Mouse (Mus musculus) heart, adult 2 months (tissue): Measurements from ENCODE around the gene Cnot2. TPM values are rescaled to one million over a fixed set of nuclear protein-coding genes. Genes with fewer than 3 reads are reported as not detected.

Experiments used
- DNase-seq, 2 experiments: peaks; one replicate each; pipeline ENCODE4 v3.0.0; 2021
- H3K27ac ChIP-seq: fragments of 200-600 bp; 2 replicates; pipeline ENCODE4 v1.8.1; 2022
- H3K27me3 ChIP-seq: fragments of 200-500 bp; 2 replicates; pipeline ENCODE4 v1.6.1; 2012; ENCODE audit warnings: mild to moderate bottlenecking, low read length, inconsistent platforms, mixed read lengths; ENCODE audit not compliant: control insufficient read depth, insufficient read depth
- H3K36me3 ChIP-seq: fragments of 200-500 bp; 2 replicates; pipeline ENCODE4 v1.6.1; 2012; ENCODE audit warnings: low read length, inconsistent platforms; ENCODE audit not compliant: control insufficient read depth, insufficient read depth
- H3K4me1 ChIP-seq: fragments of 200-500 bp; 2 replicates; pipeline ENCODE4 v1.6.1; 2011; ENCODE audit warnings: low read length; ENCODE audit not compliant: control insufficient read depth, insufficient read depth
- H3K4me3 ChIP-seq: fragments of 200-600 bp; 2 replicates; pipeline ENCODE4 v1.8.1; 2022
- H3K79me2 ChIP-seq: fragments of 200-500 bp; replicated peaks from 2 replicates; pipeline ENCODE4 v1.6.1; 2012; ENCODE audit warnings: mild to moderate bottlenecking, inconsistent platforms, low read length, moderate library complexity, mixed read lengths; ENCODE audit not compliant: control insufficient read depth, insufficient read depth
- H3K9ac ChIP-seq: fragments of 200-500 bp; 2 replicates; pipeline ENCODE4 v1.6.1; 2012; ENCODE audit warnings: low read depth, mild to moderate bottlenecking, control low read depth, inconsistent platforms, low read length, mixed read lengths
- CTCF ChIP-seq: fragments of 200-600 bp; IDR thresholded peaks from 2 replicates; pipeline ENCODE4 v1.8.1; 2022; ENCODE audit warnings: antibody characterized with exemption, mild to moderate bottlenecking, moderate library complexity
- EP300 ChIP-seq: fragments of 200-500 bp; IDR thresholded peaks from 2 replicates; pipeline ENCODE4 v1.6.1; 2011; ENCODE audit warnings: low read depth, low read length, control low read depth; ENCODE audit not compliant: insufficient read depth
- POLR2A ChIP-seq: fragments of 200-500 bp; IDR thresholded peaks from 2 replicates; pipeline ENCODE4 v1.6.1; 2011; ENCODE audit warnings: mild to moderate bottlenecking, low read depth, low read length, control low read depth; ENCODE audit not compliant: insufficient read depth
- WGBS: fragments of 180-500 bp; shearing (Covaris S2); methylation state at CpG from one replicate; pipeline ENCODE4 v1.1.7; 2018; 5-methylcytosine and 5-hydroxymethylcytosine counted together
- intact Hi-C: fragments of 180-260 bp; cut with DNase I; formaldehyde crosslinking; loops from one replicate; pipeline ENCODE4 v1.15.1; 2025
- polyA plus RNA-seq: library from polyadenylated mRNA; depleted of rRNA; stranded (reverse); fragments of >200 nt; gene quantifications from 2 replicates; pipeline ENCODE4 v1.2.3, GENCODE M21; 2012
- total RNA-seq, 2 experiments: library from RNA; stranded (reverse); gene quantifications; 2 replicates each; pipeline ENCODE4 v1.2.3; 2021

The Cnot2 gene
- total and polyA plus RNA-seq, 3 experiments: 19.4 to 38.3 (median 35.1) TPM

GRCm38 (mm10) chr10:116564828-116565602 lies 16.3 kb downstream of the Cnot2 start:
- 86% methylated on average over 14 of the region's 14 CpGs for WGBS
- H3K4me1 ChIP-seq: peaks cover 11% of the 10 kb centered on the region
- peaks cover 15% of the 10 kb centered on the region for H3K36me3 ChIP-seq
- intact Hi-C loops: loop anchor here (5.0 kb wide), 1 partner anchor 53 kb away; no protein-coding TSS in a partner anchor
- no peak overlapping the region for H3K9ac ChIP-seq
- DNase-seq: no peak
- H3K27me3 ChIP-seq: no peaks in the 10 kb centered on the region
- peaks cover 12% of the 10 kb centered on the region for H3K79me2 ChIP-seq
- H3K27ac ChIP-seq: no peak overlapping the region
- no peak overlapping the region for H3K4me3 ChIP-seq
- TF ChIP-seq POLR2A (no peak), CTCF (no peak), EP300 (no peak)

DNA sequence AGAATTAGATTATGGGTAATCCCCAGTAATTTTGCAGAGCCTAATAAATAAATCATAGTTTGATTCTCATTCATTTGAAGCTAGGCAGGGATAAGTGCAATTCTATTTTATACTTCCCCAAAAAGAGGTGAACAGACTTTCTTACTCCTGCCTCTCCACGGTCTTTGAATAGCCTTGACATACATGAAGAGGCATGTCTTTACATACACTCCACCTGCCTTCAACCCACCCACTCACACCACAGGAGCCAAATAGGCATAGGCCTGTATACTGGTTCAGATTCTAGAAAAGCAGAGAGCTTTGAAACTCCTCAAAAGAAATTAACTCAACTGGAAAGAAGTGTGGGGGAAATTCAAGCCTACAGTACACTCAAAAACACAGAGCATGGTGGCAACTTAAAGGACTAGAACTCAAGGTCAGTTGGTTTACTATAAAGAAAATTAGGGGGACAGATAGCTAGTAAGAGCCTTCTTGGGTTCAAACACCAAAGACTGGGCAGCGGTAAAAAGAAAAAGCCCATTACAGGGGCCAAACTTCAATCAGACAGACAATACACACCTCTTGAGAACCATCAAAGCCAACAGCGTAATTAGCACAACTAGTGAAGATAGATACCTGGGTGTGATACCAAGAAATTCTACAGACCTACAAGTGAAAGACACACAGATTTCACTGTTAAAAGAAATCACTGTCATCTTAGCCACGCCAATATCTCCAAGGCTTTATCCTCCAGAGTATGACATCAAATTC lies 18.4 kb downstream of the Cnot2 start:
- peaks cover 13% of the 10 kb centered on the region for H3K4me1 ChIP-seq
- H3K27ac ChIP-seq: no peak overlapping the region
- no peak for DNase-seq
- H3K36me3 ChIP-seq: peaks cover 11% of the 10 kb centered on the region
- TF ChIP-seq CTCF (no peak), POLR2A (no peak), EP300 (no peak)
- no peaks in the 10 kb centered on the region for H3K27me3 ChIP-seq
- no peak overlapping the region for H3K4me3 ChIP-seq
- intact Hi-C loops: no loop called here
- no peak overlapping the region for H3K9ac ChIP-seq
- H3K79me2 ChIP-seq: peaks cover 10% of the 10 kb centered on the region
- WGBS: 83% methylated on average over 4 of the region's 4 CpGs

- no peak for DNase-seq
- WGBS: 66% methylated on average over 4 of the region's 4 CpGs
- Histone ChIP-seq H3K36me3 (peaks cover 11% of the 10 kb centered on the region), H3K9ac (no peak overlapping the region), H3K4me3 (no peak overlapping the region), H3K4me1 (peaks cover 10% of the 10 kb centered on the region), H3K79me2 (peaks cover 10% of the 10 kb centered on the region), H3K27me3 (no peaks in the 10 kb centered on the region), H3K27ac (no peak overlapping the region)
- intact Hi-C loops: no loop called here
- TF ChIP-seq EP300 (no peak), POLR2A (no peak), CTCF (no peak)
These were observed 19.1 kb downstream of the Cnot2 start for GRCm38 (mm10) chr10:116562210-116562609.

- TF ChIP-seq EP300 (no peak), POLR2A (no peak), CTCF (no peak)
- no peak for DNase-seq
- Histone ChIP-seq H3K9ac (no peak overlapping the region), H3K27ac (no peak overlapping the region), H3K27me3 (no peaks in the 10 kb centered on the region), H3K79me2 (peaks cover 14% of the 10 kb centered on the region), H3K36me3 (peaks cover 10% of the 10 kb centered on the region), H3K4me1 (peaks cover 12% of the 10 kb centered on the region), H3K4me3 (no peak overlapping the region)
- 70% methylated on average over 1 of the region's 1 CpGs for WGBS
- intact Hi-C loops: no loop called here
These were observed 22.1 kb downstream of the Cnot2 start for GRCm38 (mm10) chr10:116559171-116559570.

GRCm38 (mm10) chr10:116557166-116557565 lies 24.1 kb downstream of the Cnot2 start:
- DNase-seq: no peak
- 93% methylated on average over 1 of the region's 1 CpGs for WGBS
- intact Hi-C loops: no loop called here
- H3K36me3 ChIP-seq: peaks cover 12% of the 10 kb centered on the region
- no peak overlapping the region for H3K27ac ChIP-seq
- H3K79me2 ChIP-seq: peaks cover 11% of the 10 kb centered on the region
- no peak for TF ChIP-seq POLR2A
- no peak for TF ChIP-seq CTCF
- no peak for TF ChIP-seq EP300
- H3K9ac ChIP-seq: no peak overlapping the region
- H3K27me3 ChIP-seq: no peaks in the 10 kb centered on the region
- H3K4me3 ChIP-seq: no peak overlapping the region
- peaks cover 14% of the 10 kb centered on the region for H3K4me1 ChIP-seq

DNA sequence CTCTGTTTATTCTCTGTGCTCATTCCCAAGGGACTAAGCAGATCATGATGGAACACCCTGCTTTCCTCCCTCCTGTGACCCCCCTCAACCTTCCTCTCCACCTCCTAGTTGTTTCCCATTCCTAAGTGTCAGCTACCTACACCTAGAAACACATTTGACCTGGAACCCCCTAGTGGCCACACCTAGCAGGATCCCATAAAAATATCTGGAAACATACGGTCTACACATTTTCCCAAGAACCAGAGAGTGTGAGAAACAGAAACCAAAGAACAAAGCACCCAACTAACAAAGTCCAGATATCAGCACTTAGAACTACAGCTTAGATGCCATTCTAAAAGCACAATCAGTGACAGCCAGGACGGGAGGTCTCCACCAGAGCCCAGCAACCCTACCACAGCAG lies 26.9 kb downstream of the Cnot2 start:
- WGBS: 58% methylated on average over 2 of the region's 2 CpGs
- intact Hi-C loops: no loop called here
- Histone ChIP-seq H3K27me3 (no peaks in the 10 kb centered on the region), H3K27ac (no peak overlapping the region), H3K79me2 (peaks cover 8% of the 10 kb centered on the region), H3K4me3 (no peak overlapping the region), H3K4me1 (peaks cover 7% of the 10 kb centered on the region), H3K36me3 (peaks cover 9% of the 10 kb centered on the region), H3K9ac (no peak overlapping the region)
- DNase-seq: no peak
- no peak for TF ChIP-seq EP300
- peak; percentile 55 for TF ChIP-seq CTCF
- no peak for TF ChIP-seq POLR2A
